Mouse (Mus musculus) left cerebral cortex, adult 11 months (tissue): ENCODE measurements around the gene Gm8857.
"Not testable (repeated sequence)": the region's sequence is repeated elsewhere in the genome, so short reads cannot be mapped to it uniquely, and the experiment has no call there.

Experiments
- DNase-seq: peaks from one replicate; pipeline ENCODE4 v3.0.0; 2022; ENCODE audit warnings: low spot score

Gm8857 gene

GRCm38 (mm10) chr5:10947505-10947904, at the start of gene Gm8857, which contains the start of gene Gm8871:
TSS of gene Gm8857 (plus strand) at chr5:10947807.
TSS of gene Gm8871 (plus strand) at chr5:10947805.
- not testable (repeated sequence) for DNase-seq

GRCm38 (mm10) chr5:10953512-10953911, 5.9 kb downstream of the Gm8857 start:
- not testable (repeated sequence) for DNase-seq

GRCm38 (mm10) chr5:10958057-10958456, 10.4 kb downstream of the Gm8857 start:
- DNase-seq = not testable (repeated sequence)
